Mouse (Mus musculus) embryonic fibroblast, embryonic 13.5 days (primary cell): ENCODE data around the gene Slfn5. TPM values are rescaled to one million over a fixed set of nuclear protein-coding genes. Genes with fewer than 3 reads are reported as not detected.

Experiments used
- H3K27ac ChIP-seq: 2 replicates; pipeline ENCODE4 v1.5.1; 2012; ENCODE audit warnings: low read length, control low read depth, inconsistent platforms; ENCODE audit not compliant: insufficient read depth
- H3K4me1 ChIP-seq: 2 replicates; pipeline ENCODE4 v1.6.1; 2011; ENCODE audit warnings: low read length; ENCODE audit not compliant: control insufficient read depth, insufficient read depth
- H3K4me3 ChIP-seq: 2 replicates; pipeline ENCODE4 v1.5.1; 2011; ENCODE audit warnings: mild to moderate bottlenecking, control low read depth, low read length; ENCODE audit not compliant: insufficient read depth
- CTCF ChIP-seq: IDR thresholded peaks from 2 replicates; pipeline ENCODE4 v1.5.1; 2011; ENCODE audit warnings: mild to moderate bottlenecking, control low read depth, low read length, moderate library complexity, borderline replicate concordance; ENCODE audit not compliant: insufficient read depth
- POLR2A ChIP-seq: IDR thresholded peaks from 2 replicates; pipeline ENCODE4 v1.6.1; 2011; ENCODE audit warnings: low read depth, mild to moderate bottlenecking, control low read depth, low read length, moderate library complexity
- polyA plus RNA-seq: library from polyadenylated mRNA; stranded (reverse); fragments of >200 nt; gene quantifications from 2 replicates; pipeline ENCODE4 v1.2.4, GENCODE M21; 2011; ENCODE audit warnings: low read depth; ENCODE audit not compliant: missing spikeins, insufficient read length

The Slfn5 gene
- polyA plus RNA-seq, 1 experiment = 5.1 TPM

GRCm38 (mm10) chr11:82943336-82943735 is 7.8 kb upstream of the Slfn5 start:
- no peak for TF ChIP-seq POLR2A
- TF ChIP-seq CTCF = no peak
- H3K27ac ChIP-seq = no peak overlapping the region

DNA sequence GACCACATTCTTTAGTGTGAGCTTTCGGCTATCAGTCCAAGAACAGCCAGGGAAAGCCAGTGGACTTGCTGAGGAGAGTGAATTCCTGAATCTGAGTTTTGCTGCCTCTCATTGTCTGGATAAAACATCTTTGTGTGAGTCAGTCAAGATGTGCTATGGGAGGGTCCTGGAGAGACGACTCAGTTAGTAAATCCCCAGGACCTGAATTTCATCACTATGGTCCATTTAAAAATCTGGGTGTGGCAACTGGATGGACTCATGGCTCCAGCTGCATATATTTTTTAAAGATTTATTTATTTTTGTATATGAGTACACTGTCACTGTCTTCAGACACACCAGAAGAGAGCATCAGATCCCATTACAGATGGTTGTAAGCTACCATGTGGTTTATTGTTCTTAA is 5.5 kb upstream of the Slfn5 start:
- Histone ChIP-seq H3K4me3 (no peak overlapping the region), H3K27ac (no peak overlapping the region), H3K4me1 (0 out of 2 replicates have a peak, but pooled peaks cover 6% of the 10 kb centered on the region)
- TF ChIP-seq POLR2A (no peak), CTCF (no peak)

More at GRCm38 (mm10) chr11:82943336-82943735, 7.8 kb upstream of the Slfn5 start:
- H3K4me1 ChIP-seq = 0 out of 2 replicates have a peak, but pooled peaks cover 6% of the 10 kb centered on the region
- no peak overlapping the region for H3K4me3 ChIP-seq

DNA sequence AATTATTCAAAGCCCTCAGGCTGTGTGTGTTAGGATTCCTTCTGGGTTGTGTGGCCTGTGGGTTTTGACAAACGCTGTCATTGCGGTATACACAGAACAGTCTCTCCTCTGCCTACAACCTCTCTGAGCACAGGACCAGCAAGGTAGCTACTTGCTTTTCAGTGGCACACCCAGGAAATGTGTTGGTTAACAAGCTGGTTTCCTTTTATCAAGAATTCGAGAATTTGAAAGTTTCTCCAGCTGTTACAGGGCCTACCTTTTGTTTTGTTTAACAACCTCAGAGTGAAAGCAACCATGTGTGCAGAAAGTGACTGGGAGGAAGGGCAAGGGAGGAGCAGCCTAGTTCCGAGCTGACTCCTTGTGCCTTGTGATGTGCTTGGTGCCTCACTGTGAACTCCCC is 3.7 kb upstream of the Slfn5 start:
- Histone ChIP-seq H3K27ac (no peak overlapping the region), H3K4me1 (0 out of 2 replicates have a peak, but pooled peaks cover 6% of the 10 kb centered on the region), H3K4me3 (no peak overlapping the region)
- TF ChIP-seq POLR2A (no peak), CTCF (no peak)

GRCm38 (mm10) chr11:82949036-82949435 is 2.1 kb upstream of the Slfn5 start:
- Histone ChIP-seq H3K27ac (no peak overlapping the region), H3K4me1 (no peaks in the 10 kb centered on the region), H3K4me3 (no peak overlapping the region)
- TF ChIP-seq POLR2A (no peak), CTCF (no peak)

GRCm38 (mm10) chr11:82951865-82952611 is 889 bp downstream of the Slfn5 start:
- Histone ChIP-seq H3K4me1 (no peaks in the 10 kb centered on the region), H3K27ac (no peak overlapping the region), H3K4me3 (no peak overlapping the region)
- no peak for TF ChIP-seq POLR2A
- no peak for TF ChIP-seq CTCF

- TF ChIP-seq CTCF = no peak
- TF ChIP-seq POLR2A = no peak
- Histone ChIP-seq H3K4me3 (no peak overlapping the region), H3K27ac (no peak overlapping the region), H3K4me1 (no peaks in the 10 kb centered on the region)
Observed at GRCm38 (mm10) chr11:82952612-82953542, 1.7 kb downstream of the Slfn5 start.

- H3K4me1 ChIP-seq = no peaks in the 10 kb centered on the region
- H3K27ac ChIP-seq = no peak overlapping the region
- TF ChIP-seq POLR2A (no peak), CTCF (no peak)
- no peak overlapping the region for H3K4me3 ChIP-seq
Observed at GRCm38 (mm10) chr11:82954631-82955030, 3.5 kb downstream of the Slfn5 start.

DNA sequence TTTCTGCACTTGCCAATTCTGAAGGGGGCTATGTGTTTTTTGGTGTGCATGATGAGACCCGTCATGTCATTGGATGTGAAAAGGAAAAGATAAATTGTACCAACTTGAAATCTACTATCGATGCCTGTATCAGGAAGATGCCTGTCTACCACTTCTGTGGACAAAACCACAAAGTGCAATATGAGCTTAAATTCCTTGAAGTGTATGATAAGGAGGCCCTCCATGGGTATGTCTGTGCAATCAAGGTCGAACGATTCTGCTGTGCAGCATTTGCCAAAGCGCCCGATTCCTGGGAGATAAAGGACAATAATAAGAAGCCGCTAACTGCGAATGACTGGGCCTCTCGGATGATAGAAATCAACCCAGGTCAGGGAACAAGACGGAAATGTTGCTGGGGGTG is 5.8 kb downstream of the Slfn5 start:
- no peaks in the 10 kb centered on the region for H3K4me1 ChIP-seq
- TF ChIP-seq CTCF (no peak), POLR2A (no peak)

DNA sequence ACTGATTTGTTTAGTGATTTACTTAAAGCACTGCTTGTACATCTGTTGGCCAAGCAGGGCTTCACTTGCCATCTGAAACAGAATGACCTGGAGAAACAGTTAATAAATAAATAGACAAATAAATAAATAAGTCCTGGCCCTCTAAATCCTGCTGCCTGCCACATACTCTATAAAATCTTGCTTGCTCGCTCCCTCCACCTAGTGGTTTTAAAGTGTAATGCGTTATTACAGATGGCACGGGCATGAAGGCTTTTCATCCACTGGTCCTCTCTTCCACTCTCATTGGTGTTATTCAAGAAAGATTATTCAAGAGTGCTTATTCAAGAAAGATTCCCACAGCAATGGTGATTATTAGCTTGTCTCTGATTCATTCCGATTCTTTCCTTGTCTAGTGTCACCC is 8.5 kb downstream of the Slfn5 start:
- Histone ChIP-seq H3K4me1 (no peaks in the 10 kb centered on the region), H3K4me3 (no peak overlapping the region), H3K27ac (no peak overlapping the region)
- TF ChIP-seq POLR2A = no peak

More for the DNA sequence above, 5.8 kb downstream of the Slfn5 start:
- Histone ChIP-seq H3K27ac (no peak overlapping the region), H3K4me3 (no peak overlapping the region)

GRCm38 (mm10) chr11:82961743-82962142 is 10.6 kb downstream of the Slfn5 start:
- TF ChIP-seq POLR2A (no peak), CTCF (no peak)
- H3K4me3 ChIP-seq = no peak overlapping the region
- no peaks in the 10 kb centered on the region for H3K4me1 ChIP-seq
- no peak overlapping the region for H3K27ac ChIP-seq
